22 mouse cellular contexts compared by ENCODE assay signal in the genomic region with DNA sequence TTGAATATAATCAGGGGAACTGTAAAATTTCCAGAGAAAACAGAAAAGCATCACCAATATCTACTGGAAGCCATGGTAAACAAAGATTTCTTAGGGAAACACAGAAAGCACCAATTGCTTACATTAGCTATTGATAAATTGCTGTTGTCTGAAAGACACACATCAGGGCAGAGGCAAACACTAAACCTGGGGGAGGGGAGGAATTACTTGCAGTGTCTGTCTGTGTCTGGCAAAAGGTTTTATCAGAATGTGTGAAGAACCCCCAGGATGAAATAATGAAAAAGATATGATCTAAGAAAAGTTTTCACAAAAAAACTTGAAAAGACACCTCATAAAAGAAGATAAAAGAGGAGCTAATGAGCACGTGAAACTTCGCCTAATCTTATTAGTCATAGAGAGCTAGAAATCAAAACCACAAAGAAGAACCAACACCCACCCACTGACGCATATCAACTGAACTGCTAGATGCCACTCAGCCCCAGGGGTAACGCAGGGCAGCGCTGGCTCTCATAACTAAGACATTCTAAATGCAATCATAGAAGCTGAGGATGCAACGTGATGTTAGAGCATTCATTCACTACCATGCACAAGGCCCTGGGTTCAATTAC.
DNase-seq lines count a peak whose midpoint lies in the region; ATAC-seq and TF ChIP-seq lines count a peak whose summit lies in the region.
"Had no signal": no experiment of that assay in that cellular context is flagged by ENCODE, and none has a peak within 500 bp of the region (broad histone marks: within the 10 kb centered on the region; RNA-seq: fewer than 3 reads in every experiment).

No protein-coding gene starts in this region.

- no peak overlapping the region for H3K27ac ChIP-seq in midbrain, embryonic 14.5 days (replicated peaks; ENCODE audit: low read depth, low read length)
- H3K27ac ChIP-seq in midbrain, postnatal 0 days (ENCODE audit: low read depth, low read length) = no peak overlapping the region
- H3K27ac ChIP-seq: heart, embryonic 13.5 days; left cerebral cortex, adult 2 months; stomach, embryonic 15.5 days had no signal

- H3K9me3 ChIP-seq in midbrain, embryonic 14.5 days (ENCODE audit: control insufficient read depth, low read length) = no peaks in the 10 kb centered on the region
- H3K9me3 ChIP-seq in midbrain, postnatal 0 days (ENCODE audit: low read length) = no peaks in the 10 kb centered on the region
- H3K9me3 ChIP-seq in G1E (replicated peaks) = no peaks in the 10 kb centered on the region
- H3K9me3 ChIP-seq: heart, embryonic 13.5 days; stomach, embryonic 15.5 days had no signal

- H3K27me3 ChIP-seq in midbrain, embryonic 14.5 days (ENCODE audit: control insufficient read depth, insufficient read depth, low read length) = 0 out of 2 replicates have a peak, but pooled peaks cover 3% of the 10 kb centered on the region
- no peaks in the 10 kb centered on the region for H3K27me3 ChIP-seq in midbrain, postnatal 0 days (ENCODE audit: insufficient read depth, low read length)
- peaks cover 6% of the 10 kb centered on the region; the same call in 1 of the 2 replicates for H3K27me3 ChIP-seq in G1E (ENCODE audit: insufficient read depth, low read length)
- H3K27me3 ChIP-seq: heart, embryonic 13.5 days; stomach, embryonic 15.5 days had no signal

- TF ChIP-seq CTCF in midbrain, postnatal 0 days (IDR thresholded peaks at IDR 0.05) = no peak
- TF ChIP-seq CTCF in G1E (IDR thresholded peaks at IDR 0.05; ENCODE audit: low read depth, low read length) = no peak

- WGBS in midbrain, embryonic 14.5 days = 11% methylated on average over 6 of the region's 6 CpGs
- WGBS in midbrain, postnatal 0 days = 24% methylated on average over 6 of the region's 6 CpGs

- H3K36me3 ChIP-seq in midbrain, embryonic 14.5 days (ENCODE audit: control insufficient read depth, insufficient read depth, low read length) = no peaks in the 10 kb centered on the region
- no peaks in the 10 kb centered on the region for H3K36me3 ChIP-seq in midbrain, postnatal 0 days (ENCODE audit: insufficient read depth, low read length)
- no peaks in the 10 kb centered on the region for H3K36me3 ChIP-seq in G1E (replicated peaks)
- H3K36me3 ChIP-seq: heart, embryonic 13.5 days; stomach, embryonic 15.5 days had no signal

- DNase-seq in midbrain, embryonic 14.5 days = peak; percentile 24
- no peak for DNase-seq in midbrain, postnatal 0 days (ENCODE audit: low spot score)
- peak; percentile 26 for DNase-seq in G1E (ENCODE audit: low spot score)
- peak; percentile 80 for DNase-seq in induced T-regulatory cell, adult 2 months (ENCODE audit: low read depth)
- DNase-seq in layer of hippocampus, adult 8-10 months (ENCODE audit: low spot score in 2 of 2) = no peak
- no peak for DNase-seq in left cerebral cortex, adult 9 months (ENCODE audit: low spot score in 2 of 2)
- DNase-seq in yolk sac, embryonic 10.5 days (ENCODE audit: low spot score) = no peak
- DNase-seq: cerebellum, adult 18-20 months; embryo, embryonic 11 days; forebrain, postnatal 0 days; gastrocnemius, postnatal 25 days; kidney, postnatal 25 days; liver; right cerebral cortex, postnatal 25 days; thymus, postnatal 14 days had no signal

- no peak overlapping the region for H3K4me2 ChIP-seq in midbrain, embryonic 14.5 days (ENCODE audit: low read length)
- H3K4me2 ChIP-seq in midbrain, postnatal 0 days (ENCODE audit: low read depth, low read length, poor library complexity, severe bottlenecking) = no peak overlapping the region
- H3K4me2 ChIP-seq: heart, embryonic 13.5 days; stomach, embryonic 15.5 days had no signal

- no peaks in the 10 kb centered on the region for H3K4me1 ChIP-seq in midbrain, embryonic 14.5 days (ENCODE audit: control insufficient read depth, insufficient read depth, low read length)
- no peaks in the 10 kb centered on the region for H3K4me1 ChIP-seq in midbrain, postnatal 0 days (ENCODE audit: insufficient read depth, low read length)
- H3K4me1 ChIP-seq in G1E (ENCODE audit: insufficient read depth, low read depth, low read length) = peaks cover 58% of the 10 kb centered on the region
- H3K4me1 ChIP-seq: heart, embryonic 13.5 days; stomach, embryonic 15.5 days had no signal

- H3K9ac ChIP-seq in midbrain, embryonic 14.5 days (replicated peaks; ENCODE audit: low read length) = no peak overlapping the region
- no peak overlapping the region for H3K9ac ChIP-seq in midbrain, postnatal 0 days (replicated peaks; ENCODE audit: low read length, poor library complexity, severe bottlenecking)
- H3K9ac ChIP-seq: forebrain, postnatal 0 days; heart, embryonic 13.5 days; stomach, embryonic 15.5 days had no signal

- no peak for ATAC-seq in midbrain, embryonic 14.5 days (ENCODE audit: low FRiP score, low TSS enrichment)
- ATAC-seq in midbrain, postnatal 0 days (ENCODE audit: low FRiP score) = no peak
- peak; percentile 61 for ATAC-seq in G1E (ENCODE audit: extremely low read depth, insufficient number of reproducible peaks, low FRiP score, poor library complexity, severe bottlenecking)
- ATAC-seq in neutrophil, adult 5-6 weeks (ENCODE audit: extremely low read depth, insufficient number of reproducible peaks, low FRiP score, poor library complexity, severe bottlenecking) = peak; percentile 31; the same call in 1 of the 2 replicates
- ATAC-seq: forebrain, postnatal 0 days; intestine, postnatal 0 days had no signal

- H3K4me3 ChIP-seq in midbrain, embryonic 14.5 days (replicated peaks; ENCODE audit: low read depth, low read length) = no peak overlapping the region
- H3K4me3 ChIP-seq in midbrain, postnatal 0 days (ENCODE audit: low read depth, low read length) = no peak overlapping the region
- H3K4me3 ChIP-seq in G1E (ENCODE audit: low read depth, low read length) = no peak overlapping the region
- H3K4me3 ChIP-seq: erythroblast, embryonic 14.5 days; heart, embryonic 13.5 days; left cerebral cortex, adult 2 months; megakaryocyte, embryonic 14.5 days; stomach, embryonic 15.5 days had no signal

Comparison
In these comparisons a context has a peak if more than half of its experiments do, and no peak if none do; other contexts are left out.
1. DNase-seq: peak in midbrain, embryonic 14.5 days (single experiment), G1E (single experiment) and induced T-regulatory cell, adult 2 months (single experiment); none in midbrain, postnatal 0 days (single experiment), layer of hippocampus, adult 8-10 months (0 of 2), left cerebral cortex, adult 9 months (0 of 2) and yolk sac, embryonic 10.5 days (single experiment).
2. ATAC-seq: peak in G1E (single experiment) and neutrophil, adult 5-6 weeks (single experiment); none in midbrain, embryonic 14.5 days (single experiment) and midbrain, postnatal 0 days (single experiment).